Mouse (Mus musculus) forebrain, postnatal 0 days (tissue): ENCODE measurements at regions not wholly inside any gene's neighbourhood (a gene's known extent, or its start where the extent isn't known, plus 50 kb on each side); places are given as distances from the start of the nearest gene placed in this dataset.

Source experiments
- ATAC-seq: fragments of 200-750 bp; cut with Nextera tagmentation; 2 replicates; pipeline ENCODE4 v1.8.0; 2017; ENCODE audit warnings: mild to moderate bottlenecking, moderate library complexity
- DNase-seq: peaks from one replicate; pipeline ENCODE4 v3.0.0-alpha.2; 2015
- H3K27ac ChIP-seq: fragments of 300-500 bp; sonication (generic); 2 replicates; pipeline ENCODE4 v1.5.1; 2014; ENCODE audit warnings: low read depth, mild to moderate bottlenecking, antibody characterized with exemption, low read length, moderate library complexity, mixed read lengths
- H3K27me3 ChIP-seq: fragments of 300-500 bp; sonication (generic); 2 replicates; pipeline ENCODE4 v1.6.1; 2014; ENCODE audit warnings: mild to moderate bottlenecking, low read length, mixed read lengths; ENCODE audit not compliant: insufficient read depth
- H3K36me3 ChIP-seq: fragments of 300-500 bp; sonication (generic); 2 replicates; pipeline ENCODE4 v1.6.1; 2014; ENCODE audit warnings: mild to moderate bottlenecking, moderate library complexity; ENCODE audit not compliant: insufficient read depth
- H3K4me1 ChIP-seq: fragments of 300-500 bp; sonication (generic); 2 replicates; pipeline ENCODE4 v1.6.1; 2014; ENCODE audit warnings: antibody characterized with exemption; ENCODE audit not compliant: insufficient read depth
- H3K4me2 ChIP-seq: fragments of 300-500 bp; sonication (generic); 2 replicates; pipeline ENCODE4 v1.6.1; 2014; ENCODE audit warnings: low read depth, mild to moderate bottlenecking, moderate library complexity
- H3K4me3 ChIP-seq: fragments of 300-500 bp; sonication (generic); 2 replicates; pipeline ENCODE4 v1.5.1; 2014; ENCODE audit warnings: low read depth, low read length, mixed read lengths
- H3K9ac ChIP-seq: fragments of 300-500 bp; sonication (generic); 2 replicates; pipeline ENCODE4 v1.6.1; 2014; ENCODE audit warnings: mild to moderate bottlenecking
- H3K9me3 ChIP-seq: fragments of 300-500 bp; sonication (generic); 2 replicates; pipeline ENCODE4 v1.6.1; 2016; ENCODE audit warnings: low read length
- CTCF ChIP-seq: sonication (generic); IDR thresholded peaks from 2 replicates; pipeline ENCODE4 v1.5.1; 2016; ENCODE audit warnings: antibody characterized with exemption, control low read depth, low read depth
- WGBS: fragments of 180-500 bp; shearing (Covaris S2); extraction: QIAGEN DNeasy Blood & Tissue Kit; methylation state at CpG from one replicate; pipeline ENCODE4 v1.1.7; 2014; 5-methylcytosine and 5-hydroxymethylcytosine counted together

- H3K9me3 ChIP-seq = no peaks in the 10 kb centered on the region
- DNase-seq (peak; percentile 17), ATAC-seq (no peak)
- no peak overlapping the region for H3K9ac ChIP-seq
- no peak overlapping the region for H3K4me3 ChIP-seq
- no peak for TF ChIP-seq CTCF
- H3K4me1 ChIP-seq = no peaks in the 10 kb centered on the region
- no peak overlapping the region for H3K27ac ChIP-seq
- H3K36me3 ChIP-seq = no peaks in the 10 kb centered on the region
- H3K27me3 ChIP-seq = no peaks in the 10 kb centered on the region
- no peak overlapping the region for H3K4me2 ChIP-seq
- 75% methylated on average over 7 of the region's 7 CpGs for WGBS
Observed at GRCm38 (mm10) chr3:68764917-68765598, 74.6 kb downstream of the Il12a start.

GRCm38 (mm10) chr3:68771579-68771978 is 81.1 kb downstream of the Il12a start:
- H3K9me3 ChIP-seq = no peaks in the 10 kb centered on the region
- H3K27me3 ChIP-seq = no peaks in the 10 kb centered on the region
- no peaks in the 10 kb centered on the region for H3K36me3 ChIP-seq
- DNase-seq (no peak), ATAC-seq (no peak)
- no peak overlapping the region for H3K27ac ChIP-seq
- 96% methylated on average over 3 of the region's 3 CpGs for WGBS
- H3K4me1 ChIP-seq = no peaks in the 10 kb centered on the region
- TF ChIP-seq CTCF = no peak
- H3K4me2 ChIP-seq = no peak overlapping the region
- H3K9ac ChIP-seq = no peak overlapping the region
- no peak overlapping the region for H3K4me3 ChIP-seq

GRCm38 (mm10) chr3:68777801-68778200 is 87.4 kb downstream of the Il12a start:
- no peak overlapping the region for H3K27ac ChIP-seq
- no peaks in the 10 kb centered on the region for H3K9me3 ChIP-seq
- no peaks in the 10 kb centered on the region for H3K27me3 ChIP-seq
- ATAC-seq (no peak), DNase-seq (no peak)
- H3K4me3 ChIP-seq = no peak overlapping the region
- H3K4me2 ChIP-seq = no peak overlapping the region
- H3K9ac ChIP-seq = no peak overlapping the region
- TF ChIP-seq CTCF = no peak
- WGBS = 80% methylated on average over 2 of the region's 2 CpGs
- H3K36me3 ChIP-seq = no peaks in the 10 kb centered on the region
- no peaks in the 10 kb centered on the region for H3K4me1 ChIP-seq

GRCm38 (mm10) chr3:68778354-68779040 is 88.1 kb downstream of the Il12a start:
- 88% methylated on average over 16 of the region's 16 CpGs for WGBS
- Histone ChIP-seq H3K4me2 (no peak overlapping the region), H3K36me3 (no peaks in the 10 kb centered on the region), H3K27ac (no peak overlapping the region), H3K4me3 (no peak overlapping the region), H3K4me1 (no peaks in the 10 kb centered on the region), H3K9ac (no peak overlapping the region), H3K9me3 (no peaks in the 10 kb centered on the region), H3K27me3 (no peaks in the 10 kb centered on the region)
- no peak for ATAC-seq
- no peak for TF ChIP-seq CTCF
- no peak for DNase-seq

GRCm38 (mm10) chr3:68780843-68781242 is 88.5 kb upstream of the 1110032F04Rik start:
- Histone ChIP-seq H3K4me1 (no peaks in the 10 kb centered on the region), H3K9me3 (no peaks in the 10 kb centered on the region), H3K9ac (no peak overlapping the region), H3K4me3 (no peak overlapping the region), H3K4me2 (no peak overlapping the region), H3K36me3 (no peaks in the 10 kb centered on the region), H3K27me3 (no peaks in the 10 kb centered on the region), H3K27ac (no peak overlapping the region)
- no peak for TF ChIP-seq CTCF
- 70% methylated on average over 7 of the region's 7 CpGs for WGBS
- no peak for ATAC-seq
- peak; percentile 21 for DNase-seq

GRCm38 (mm10) chr3:68781466-68781865 is 87.9 kb upstream of the 1110032F04Rik start:
- Histone ChIP-seq H3K4me1 (no peaks in the 10 kb centered on the region), H3K27ac (no peak overlapping the region), H3K4me3 (no peak overlapping the region), H3K9ac (no peak overlapping the region), H3K9me3 (no peaks in the 10 kb centered on the region), H3K4me2 (no peak overlapping the region), H3K27me3 (no peaks in the 10 kb centered on the region), H3K36me3 (no peaks in the 10 kb centered on the region)
- TF ChIP-seq CTCF = no peak
- ATAC-seq (no peak), DNase-seq (no peak)
- WGBS = 63% methylated on average over 2 of the region's 2 CpGs

GRCm38 (mm10) chr3:68782363-68782762 is 87.0 kb upstream of the 1110032F04Rik start:
- H3K4me2 ChIP-seq = no peak overlapping the region
- H3K4me1 ChIP-seq = no peaks in the 10 kb centered on the region
- no peaks in the 10 kb centered on the region for H3K9me3 ChIP-seq
- TF ChIP-seq CTCF = no peak
- ATAC-seq (no peak), DNase-seq (no peak)
- no peaks in the 10 kb centered on the region for H3K36me3 ChIP-seq
- no peak overlapping the region for H3K9ac ChIP-seq
- 73% methylated on average over 4 of the region's 4 CpGs for WGBS
- no peaks in the 10 kb centered on the region for H3K27me3 ChIP-seq
- no peak overlapping the region for H3K4me3 ChIP-seq
- no peak overlapping the region for H3K27ac ChIP-seq
